ENCODE assay signal across 8 mouse cellular contexts in the genomic region with DNA sequence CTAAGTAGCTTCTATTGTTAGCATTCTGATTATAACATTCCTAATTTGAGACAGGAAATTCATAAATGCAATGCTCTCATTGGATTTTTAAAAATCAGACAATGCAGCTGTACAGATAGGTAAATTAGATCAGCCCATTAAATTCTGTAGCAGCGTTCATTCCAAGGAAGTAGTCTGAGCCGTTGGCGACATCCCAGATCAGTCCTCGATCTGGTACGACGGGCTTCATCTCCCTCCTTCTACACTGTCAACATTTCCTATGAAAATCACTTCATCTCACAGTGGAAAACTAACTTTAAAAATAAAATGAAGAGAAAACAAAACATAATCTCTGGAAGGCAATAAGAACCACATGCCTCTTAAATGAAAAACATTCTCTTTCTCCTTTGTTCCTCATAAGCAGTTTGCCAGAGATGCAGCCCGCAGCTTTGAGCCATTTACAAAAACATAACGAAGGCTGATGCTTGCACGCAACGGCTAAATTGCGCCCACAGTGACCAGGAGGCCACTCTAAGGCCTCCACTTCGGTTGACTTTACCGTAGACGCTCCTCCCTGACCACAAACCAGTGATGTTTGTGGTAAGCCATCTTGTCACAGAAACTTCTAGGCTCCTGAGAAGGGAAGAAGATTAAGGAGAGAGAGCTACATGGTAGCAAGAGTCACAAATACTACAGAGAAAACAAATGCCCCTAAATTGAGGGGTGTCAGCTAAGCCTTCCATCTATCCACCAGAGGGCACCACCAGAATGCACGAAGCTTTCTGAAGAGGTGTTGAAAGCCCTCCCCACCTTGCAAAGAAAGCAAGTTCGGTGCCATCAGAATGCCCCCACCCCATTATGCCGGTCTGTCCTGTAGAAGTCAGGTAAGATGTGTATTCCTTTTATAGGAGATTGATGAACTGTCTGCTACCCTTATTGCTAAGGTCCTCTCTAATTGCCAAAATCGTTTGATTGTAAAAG.
DNase-seq lines count a peak whose midpoint lies in the region; ATAC-seq and TF ChIP-seq lines count a peak whose summit lies in the region.

No protein-coding gene starts in this region.

- 72% methylated on average over 18 of the region's 18 CpGs for WGBS in hindbrain, embryonic 12.5 days
- WGBS in hindbrain, embryonic 13.5 days = 75% methylated on average over 18 of the region's 18 CpGs
- 52% methylated on average over 18 of the region's 18 CpGs for WGBS in limb, embryonic 13.5 days

- H3K9me3 ChIP-seq in hindbrain, embryonic 12.5 days (replicated peaks) = no peaks in the 10 kb centered on the region
- H3K9me3 ChIP-seq in hindbrain, embryonic 13.5 days = no peaks in the 10 kb centered on the region
- H3K9me3 ChIP-seq in limb, embryonic 13.5 days = no peaks in the 10 kb centered on the region

- no peak overlapping the region for H3K27ac ChIP-seq in hindbrain, embryonic 12.5 days
- no peak overlapping the region for H3K27ac ChIP-seq in hindbrain, embryonic 13.5 days
- H3K27ac ChIP-seq in limb, embryonic 13.5 days = peak overlapping the region; percentile 77; the same call in 1 of the 2 replicates

- no peaks in the 10 kb centered on the region for H3K79me2 ChIP-seq in C2C12 (ENCODE audit: control insufficient read depth, insufficient read depth)

- no peak overlapping the region for H3K4me3 ChIP-seq in hindbrain, embryonic 12.5 days
- no peak overlapping the region for H3K4me3 ChIP-seq in hindbrain, embryonic 13.5 days
- no peak overlapping the region for H3K4me3 ChIP-seq in C2C12 (ENCODE audit: insufficient read depth, poor library complexity, severe bottlenecking)
- H3K4me3 ChIP-seq in limb, embryonic 13.5 days = no peak overlapping the region

- no peak overlapping the region for H3K9ac ChIP-seq in hindbrain, embryonic 12.5 days
- no peak overlapping the region for H3K9ac ChIP-seq in hindbrain, embryonic 13.5 days
- H3K9ac ChIP-seq in limb, embryonic 13.5 days = no peak overlapping the region

- H3K27me3 ChIP-seq in hindbrain, embryonic 12.5 days = no peaks in the 10 kb centered on the region
- no peaks in the 10 kb centered on the region for H3K27me3 ChIP-seq in hindbrain, embryonic 13.5 days
- no peaks in the 10 kb centered on the region for H3K27me3 ChIP-seq in C2C12 (ENCODE audit: control insufficient read depth, insufficient read depth, insufficient read length)
- H3K27me3 ChIP-seq in limb, embryonic 13.5 days = no peaks in the 10 kb centered on the region

- ATAC-seq in hindbrain, embryonic 12.5 days (ENCODE audit: low FRiP score) = 0 out of 2 replicates have a peak, but pooled peaks have one; percentile 26
- no peak for ATAC-seq in hindbrain, embryonic 13.5 days (ENCODE audit: low FRiP score)
- no peak for ATAC-seq in limb, embryonic 13.5 days (ENCODE audit: low FRiP score, low read depth)

- peak; percentile 63 for DNase-seq in adrenal gland, postnatal 10 days
- DNase-seq in frontal cortex, postnatal 36 days (ENCODE audit: low spot score in 2 of 2) = peak; percentile 30 to 31
- peak; percentile 63 for DNase-seq in retina, postnatal 1 day
- DNase-seq in cerebellum, postnatal 36 days = no peak

- H3K4me2 ChIP-seq in hindbrain, embryonic 12.5 days (replicated peaks) = no peak overlapping the region
- H3K4me2 ChIP-seq in hindbrain, embryonic 13.5 days = no peak overlapping the region
- H3K4me2 ChIP-seq in limb, embryonic 13.5 days (replicated peaks) = no peak overlapping the region

- no peaks in the 10 kb centered on the region for H3K79me3 ChIP-seq in C2C12 (ENCODE audit: low read depth)

- no peak overlapping the region for H3ac ChIP-seq in C2C12 (ENCODE audit: control insufficient read depth, insufficient read length, low read depth)

- H3K36me3 ChIP-seq in hindbrain, embryonic 12.5 days = no peaks in the 10 kb centered on the region
- H3K36me3 ChIP-seq in hindbrain, embryonic 13.5 days = no peaks in the 10 kb centered on the region
- no peaks in the 10 kb centered on the region for H3K36me3 ChIP-seq in C2C12 (ENCODE audit: control insufficient read depth, insufficient read depth)
- no peaks in the 10 kb centered on the region for H3K36me3 ChIP-seq in limb, embryonic 13.5 days

- H3K4me1 ChIP-seq in hindbrain, embryonic 12.5 days = 0 out of 2 replicates have a peak, but pooled peaks cover 3% of the 10 kb centered on the region
- no peaks in the 10 kb centered on the region for H3K4me1 ChIP-seq in hindbrain, embryonic 13.5 days (replicated peaks)
- peaks cover 39% of the 10 kb centered on the region for H3K4me1 ChIP-seq in limb, embryonic 13.5 days

- peak; percentile 19 for TF ChIP-seq CTCF in C2C12 (IDR thresholded peaks at IDR 0.05; ENCODE audit: control insufficient read depth, insufficient read depth, insufficient read length)

TF ChIP-seq in C2C12, 6 proteins besides CTCF, POLR2A, EP300 and RAD21:
- TF ChIP-seq USF1 (IDR thresholded peaks at IDR 0.05; ENCODE audit: low read depth) (no peak), MAX (IDR thresholded peaks at IDR 0.05) (no peak), FOSL1 (IDR thresholded peaks at IDR 0.05; ENCODE audit: insufficient read depth, low read length, poor library complexity, severe bottlenecking) (no peak), CEBPB (IDR thresholded peaks at IDR 0.05; ENCODE audit: low read depth) (no peak), MYOD1 (IDR thresholded peaks at IDR 0.05; ENCODE audit: control insufficient read depth, insufficient read length, low read depth) (no peak), MYOG (IDR thresholded peaks at IDR 0.05; ENCODE audit: control insufficient read depth, extremely low read depth, insufficient read length) (no peak)

Comparison
In these comparisons a context has a peak if more than half of its experiments do, and no peak if none do; other contexts are left out.
1. DNase-seq: peak in adrenal gland, postnatal 10 days (single experiment), frontal cortex, postnatal 36 days (2 of 2) and retina, postnatal 1 day (single experiment); none in cerebellum, postnatal 36 days (0 of 2).